Mouse (Mus musculus): Measurements from ENCODE around the gene Pla2g16.

The Pla2g16 gene

DNA sequence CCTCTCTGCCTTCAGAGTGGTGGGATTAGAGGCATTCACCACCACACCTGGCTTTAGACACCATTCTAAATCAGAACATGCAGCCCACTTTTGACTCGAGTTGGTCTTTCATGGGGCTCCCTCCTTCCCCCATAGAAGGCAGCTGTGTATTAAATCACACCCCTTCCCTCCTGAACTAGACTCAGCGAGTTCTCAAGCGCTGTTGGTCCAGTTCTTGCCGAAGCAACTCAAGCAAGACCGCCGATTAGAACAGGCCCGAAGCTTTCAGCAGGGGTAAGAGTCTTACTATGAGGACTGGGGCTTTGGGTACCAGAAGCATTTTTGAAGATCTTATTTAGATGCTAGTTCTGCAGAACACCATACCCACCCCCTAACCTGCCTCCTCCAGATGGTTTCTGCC is 55.9 kb downstream of the Pla2g16 start:
- DNase-seq (ENCODE audit: low spot score) = no peak

GRCm38 (mm10) chr19:7616231-7616930 is 59.1 kb downstream of the Pla2g16 start:
- DNase-seq (ENCODE audit: low spot score) = no peak

GRCm38 (mm10) chr19:7617085-7617484 is 59.8 kb downstream of the Pla2g16 start:
- no peak for DNase-seq (ENCODE audit: low spot score)

GRCm38 (mm10) chr19:7617696-7618095 is 60.4 kb downstream of the Pla2g16 start:
- DNase-seq (ENCODE audit: low spot score) = no peak

- DNase-seq (ENCODE audit: low spot score) = no peak
Observed at GRCm38 (mm10) chr19:7633021-7633420, 75.8 kb downstream of the Pla2g16 start.

- DNase-seq (ENCODE audit: low spot score) = no peak
Observed at GRCm38 (mm10) chr19:7633786-7634185, 76.5 kb downstream of the Pla2g16 start.

Measured in ovary, postnatal 10 days (tissue).